Mouse (Mus musculus): ENCODE results near the gene Cdk18. TPM values are rescaled to one million over a fixed set of nuclear protein-coding genes. Genes with fewer than 3 reads are reported as not detected.

Gene Cdk18
- total and polyA plus RNA-seq, 3 experiments: 0.02 to 0.33 TPM; not detected in 1

DNA sequence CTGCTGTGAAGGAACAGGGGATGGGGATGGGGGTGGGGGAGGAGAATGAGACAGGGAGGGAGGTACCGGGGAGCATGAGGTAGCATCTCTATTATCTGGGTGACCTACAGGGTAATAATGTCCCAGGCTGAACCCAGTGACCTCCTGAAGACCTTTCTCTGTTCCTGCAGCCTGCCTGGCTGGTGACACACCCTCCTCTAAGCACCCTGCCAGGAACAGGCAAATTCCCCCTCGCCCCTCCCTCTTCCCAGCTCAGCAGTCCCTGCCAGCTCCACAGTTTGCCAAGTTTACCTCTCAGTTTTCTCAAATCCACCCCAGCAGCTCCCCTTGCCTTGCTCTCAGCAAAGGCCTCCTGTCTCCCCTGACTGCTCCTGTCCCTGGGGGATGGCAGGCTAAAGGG is 19.3 kb upstream of the Cdk18 start:
- Histone ChIP-seq H3K9me3 (replicated peaks) (no peaks in the 10 kb centered on the region), H3K4me1 (ENCODE audit: insufficient read depth, low read depth, low read length) (peaks cover 9% of the 10 kb centered on the region), H3K4me3 (ENCODE audit: low read depth, low read length) (no peak overlapping the region), H3K27me3 (ENCODE audit: insufficient read depth, low read length) (peaks cover 49% of the 10 kb centered on the region), H3K36me3 (replicated peaks) (no peaks in the 10 kb centered on the region)
- no peak for TF ChIP-seq TAL1 (conservative IDR thresholded peaks at IDR 0.05; ENCODE audit: low read depth, low read length)
- no peak for TF ChIP-seq GATA1 (IDR thresholded peaks at IDR 0.05; ENCODE audit: borderline replicate concordance, low read length)
- TF ChIP-seq POLR2AphosphoS5 (IDR thresholded peaks at IDR 0.05; ENCODE audit: insufficient replicate concordance, low read depth, low read length): no peak
- no peak for TF ChIP-seq GATA2 (IDR thresholded peaks at IDR 0.05; ENCODE audit: borderline replicate concordance, low read depth, low read length)
- no peak for TF ChIP-seq CTCF (IDR thresholded peaks at IDR 0.05; ENCODE audit: low read depth, low read length)
- ATAC-seq (ENCODE audit: extremely low read depth, insufficient number of reproducible peaks, low FRiP score, poor library complexity, severe bottlenecking) (no peak), DNase-seq (ENCODE audit: low spot score) (no peak)

DNA sequence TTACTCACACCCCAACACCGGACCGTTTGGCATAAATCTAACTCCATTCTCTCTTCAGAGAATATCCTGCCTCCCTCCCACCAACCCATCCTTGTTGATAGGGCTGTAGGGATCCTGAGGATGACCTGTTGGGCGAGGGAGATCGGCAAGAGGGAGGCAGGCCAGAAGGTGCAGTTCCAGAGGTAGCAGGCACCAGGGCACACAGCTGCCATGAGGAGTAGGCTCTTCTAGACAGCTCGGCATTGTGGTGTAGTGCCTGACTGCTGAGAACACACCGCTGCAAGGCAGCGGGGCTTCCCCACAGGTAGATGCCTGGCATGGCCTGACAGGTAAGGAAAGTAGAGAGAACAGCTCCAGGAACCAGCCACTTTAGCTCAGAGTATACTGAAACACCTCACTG is 18.3 kb upstream of the Cdk18 start:
- ATAC-seq (ENCODE audit: extremely low read depth, insufficient number of reproducible peaks, low FRiP score, poor library complexity, severe bottlenecking): no peak
- Histone ChIP-seq H3K36me3 (replicated peaks) (no peaks in the 10 kb centered on the region), H3K4me1 (ENCODE audit: insufficient read depth, low read depth, low read length) (peaks cover 9% of the 10 kb centered on the region), H3K9me3 (replicated peaks) (no peaks in the 10 kb centered on the region), H3K27me3 (ENCODE audit: insufficient read depth, low read length) (peaks cover 41% of the 10 kb centered on the region), H3K4me3 (ENCODE audit: low read depth, low read length) (no peak overlapping the region)
- no peak for TF ChIP-seq POLR2AphosphoS5 (IDR thresholded peaks at IDR 0.05; ENCODE audit: insufficient replicate concordance, low read depth, low read length)
- TF ChIP-seq CTCF (IDR thresholded peaks at IDR 0.05; ENCODE audit: low read depth, low read length): no peak
- TF ChIP-seq TAL1 (conservative IDR thresholded peaks at IDR 0.05; ENCODE audit: low read depth, low read length): no peak
- no peak for TF ChIP-seq GATA1 (IDR thresholded peaks at IDR 0.05; ENCODE audit: borderline replicate concordance, low read length)
- no peak for TF ChIP-seq GATA2 (IDR thresholded peaks at IDR 0.05; ENCODE audit: borderline replicate concordance, low read depth, low read length)
- no peak for DNase-seq (ENCODE audit: low spot score)

GRCm38 (mm10) chr1:132157016-132157781 is 17.7 kb upstream of the Cdk18 start:
- ATAC-seq (ENCODE audit: extremely low read depth, insufficient number of reproducible peaks, low FRiP score, poor library complexity, severe bottlenecking): no peak; the same call in 1 of the 2 replicates
- Histone ChIP-seq H3K4me3 (ENCODE audit: low read depth, low read length) (no peak overlapping the region), H3K9me3 (replicated peaks) (no peaks in the 10 kb centered on the region), H3K4me1 (ENCODE audit: insufficient read depth, low read depth, low read length) (peaks cover 9% of the 10 kb centered on the region), H3K27me3 (ENCODE audit: insufficient read depth, low read length) (peaks cover 41% of the 10 kb centered on the region), H3K36me3 (replicated peaks) (no peaks in the 10 kb centered on the region)
- TF ChIP-seq CTCF (IDR thresholded peaks at IDR 0.05; ENCODE audit: low read depth, low read length): peak; percentile 99
- no peak for TF ChIP-seq POLR2AphosphoS5 (IDR thresholded peaks at IDR 0.05; ENCODE audit: insufficient replicate concordance, low read depth, low read length)
- DNase-seq (ENCODE audit: low spot score): peak; percentile 56

DNA sequence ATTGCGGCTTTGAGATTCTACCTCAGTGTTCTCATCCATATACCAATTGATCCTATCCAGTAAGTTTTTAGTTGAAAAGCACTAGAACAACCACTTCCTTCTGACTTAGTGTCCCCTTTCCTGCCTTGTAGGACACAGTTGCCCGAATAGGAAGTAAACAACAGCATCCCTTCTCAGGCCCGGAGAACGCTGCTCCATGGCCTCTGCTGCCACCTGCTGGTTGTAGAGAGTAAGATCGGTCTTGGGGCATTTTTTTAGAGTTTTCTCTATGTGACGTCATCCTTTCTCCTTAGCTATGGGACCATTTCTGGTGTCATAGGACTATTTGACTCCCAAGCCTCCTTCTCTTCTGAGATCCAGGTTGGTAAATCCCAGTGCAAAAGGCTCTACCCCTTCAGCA is 16.3 kb upstream of the Cdk18 start:
- DNase-seq (ENCODE audit: low spot score): peak; percentile 81
- no peak overlapping the region for H3K4me3 ChIP-seq (ENCODE audit: low read depth, low read length)
- TF ChIP-seq CTCF (IDR thresholded peaks at IDR 0.05; ENCODE audit: low read depth, low read length) (peak; percentile 88), GATA1 (IDR thresholded peaks at IDR 0.05; ENCODE audit: borderline replicate concordance, low read length) (no peak), GATA2 (IDR thresholded peaks at IDR 0.05; ENCODE audit: borderline replicate concordance, low read depth, low read length) (no peak), POLR2AphosphoS5 (IDR thresholded peaks at IDR 0.05; ENCODE audit: insufficient replicate concordance, low read depth, low read length) (no peak), TAL1 (conservative IDR thresholded peaks at IDR 0.05; ENCODE audit: low read depth, low read length) (no peak)

GRCm38 (mm10) chr1:132153691-132154090 is 14.2 kb upstream of the Cdk18 start:
- H3K4me3 ChIP-seq (ENCODE audit: low read depth, low read length): no peak overlapping the region
- DNase-seq (ENCODE audit: low spot score) (no peak), ATAC-seq (ENCODE audit: extremely low read depth, insufficient number of reproducible peaks, low FRiP score, poor library complexity, severe bottlenecking) (no peak)
- no peak for TF ChIP-seq POLR2AphosphoS5 (IDR thresholded peaks at IDR 0.05; ENCODE audit: insufficient replicate concordance, low read depth, low read length)
- no peak for TF ChIP-seq GATA2 (IDR thresholded peaks at IDR 0.05; ENCODE audit: borderline replicate concordance, low read depth, low read length)
- TF ChIP-seq CTCF (IDR thresholded peaks at IDR 0.05; ENCODE audit: low read depth, low read length): no peak
- no peak for TF ChIP-seq TAL1 (conservative IDR thresholded peaks at IDR 0.05; ENCODE audit: low read depth, low read length)
- no peak for TF ChIP-seq GATA1 (IDR thresholded peaks at IDR 0.05; ENCODE audit: borderline replicate concordance, low read length)
- H3K4me1 ChIP-seq (ENCODE audit: insufficient read depth, low read depth, low read length): peaks cover 9% of the 10 kb centered on the region
- H3K36me3 ChIP-seq (replicated peaks): no peaks in the 10 kb centered on the region
- no peaks in the 10 kb centered on the region for H3K9me3 ChIP-seq (replicated peaks)
- H3K27me3 ChIP-seq (ENCODE audit: insufficient read depth, low read length): peaks cover 35% of the 10 kb centered on the region

More for the DNA sequence above, 16.3 kb upstream of the Cdk18 start:
- Histone ChIP-seq H3K9me3 (replicated peaks) (no peaks in the 10 kb centered on the region), H3K27me3 (ENCODE audit: insufficient read depth, low read length) (peaks cover 45% of the 10 kb centered on the region), H3K4me1 (ENCODE audit: insufficient read depth, low read depth, low read length) (peaks cover 9% of the 10 kb centered on the region), H3K36me3 (replicated peaks) (no peaks in the 10 kb centered on the region)
- peak; percentile 40 for ATAC-seq (ENCODE audit: extremely low read depth, insufficient number of reproducible peaks, low FRiP score, poor library complexity, severe bottlenecking)

- Histone ChIP-seq H3K27me3 (ENCODE audit: insufficient read depth, low read length) (peaks cover 30% of the 10 kb centered on the region), H3K4me1 (ENCODE audit: insufficient read depth, low read depth, low read length) (peaks cover 9% of the 10 kb centered on the region)
- no peak for TF ChIP-seq CTCF (IDR thresholded peaks at IDR 0.05; ENCODE audit: low read depth, low read length)
- no peak for TF ChIP-seq GATA2 (IDR thresholded peaks at IDR 0.05; ENCODE audit: borderline replicate concordance, low read depth, low read length)
- TF ChIP-seq TAL1 (conservative IDR thresholded peaks at IDR 0.05; ENCODE audit: low read depth, low read length): no peak
- no peak for TF ChIP-seq GATA1 (IDR thresholded peaks at IDR 0.05; ENCODE audit: borderline replicate concordance, low read length)
- TF ChIP-seq POLR2AphosphoS5 (IDR thresholded peaks at IDR 0.05; ENCODE audit: insufficient replicate concordance, low read depth, low read length): no peak
These were observed 13.7 kb upstream of the Cdk18 start for GRCm38 (mm10) chr1:132153086-132153690.

More at GRCm38 (mm10) chr1:132153086-132153690, 13.7 kb upstream of the Cdk18 start:
- no peak for ATAC-seq (ENCODE audit: extremely low read depth, insufficient number of reproducible peaks, low FRiP score, poor library complexity, severe bottlenecking)
- no peak for DNase-seq (ENCODE audit: low spot score)
- Histone ChIP-seq H3K9me3 (replicated peaks) (no peaks in the 10 kb centered on the region), H3K4me3 (ENCODE audit: low read depth, low read length) (no peak overlapping the region), H3K36me3 (replicated peaks) (no peaks in the 10 kb centered on the region)

All from G1E (cell line).